Mouse (Mus musculus) bone marrow macrophage, adult 2 months (primary cell): ENCODE results near the gene Inpp5a.

Source experiments
- CTCF ChIP-seq: IDR thresholded peaks from 2 replicates; pipeline ENCODE4 v1.5.1; 2012; ENCODE audit warnings: low read depth, mild to moderate bottlenecking, low read length, moderate library complexity
- POLR2A ChIP-seq: IDR thresholded peaks from 2 replicates; pipeline ENCODE4 v1.6.1; 2012; ENCODE audit warnings: mild to moderate bottlenecking, low read depth, low read length, borderline replicate concordance

DNA sequence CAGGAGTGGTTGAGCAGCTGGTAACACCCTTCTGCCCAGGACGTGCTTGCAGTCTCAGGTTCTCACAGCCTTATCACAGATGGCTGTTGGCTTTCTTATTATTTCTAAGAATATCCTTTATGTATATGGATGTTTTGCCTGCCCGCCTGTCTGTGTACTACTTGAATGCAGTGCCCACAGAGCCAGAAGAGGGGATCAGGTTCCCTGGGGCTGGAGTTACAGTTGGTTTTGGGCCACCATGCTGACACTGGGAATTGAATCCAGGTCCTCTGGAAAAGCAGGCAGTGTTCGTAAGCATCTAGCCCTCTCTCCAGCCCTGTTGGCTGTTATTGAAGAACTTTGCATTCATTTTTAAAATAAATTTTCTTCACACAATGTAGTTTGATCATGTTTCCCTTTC, 50.1 kb downstream of the Inpp5a start:
- TF ChIP-seq POLR2A (no peak), CTCF (no peak)
